Mouse (Mus musculus): ENCODE data around the gene Olfr866.

Gene Olfr866

GRCm38 (mm10) chr9:20027935-20028334 lies at the start of gene Olfr866:
Gene Olfr866, minus strand, starts transcription at chr9:20028035.
- in situ Hi-C loops (cut with MboI, MseI): no loop called here

DNA sequence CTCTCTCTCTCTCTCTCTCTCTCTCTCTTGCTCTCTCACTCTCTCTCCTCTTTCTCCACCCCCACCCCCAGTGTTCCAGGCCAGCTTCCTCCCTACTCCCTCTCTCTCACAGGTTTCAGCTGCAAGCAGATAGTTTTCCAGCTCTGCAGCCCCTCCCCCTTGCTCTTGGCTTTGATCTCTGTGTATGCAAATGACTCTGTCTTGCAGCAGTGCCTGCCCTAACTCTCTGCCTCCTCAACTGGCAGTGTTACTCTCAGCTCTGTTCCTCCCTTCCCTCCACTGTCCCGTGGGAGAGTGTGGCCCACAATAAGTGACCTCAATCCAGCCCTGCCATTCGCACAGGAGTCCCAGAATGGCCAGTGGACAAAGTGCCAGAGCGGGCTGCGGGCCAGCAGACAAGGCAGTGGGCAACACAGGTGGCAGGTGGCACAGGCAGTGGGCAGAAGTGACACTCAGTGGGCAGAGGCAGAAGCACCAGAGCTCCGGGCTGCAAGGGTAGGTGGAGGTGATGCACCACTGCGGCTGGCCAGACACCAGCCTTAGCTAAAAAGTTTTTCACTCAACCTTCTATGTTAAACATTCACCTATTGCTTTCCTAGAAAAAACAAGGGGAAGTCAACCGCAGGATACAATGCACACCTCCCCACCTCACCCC lies 45.8 kb upstream of the Olfr866 start:
- in situ Hi-C loops (cut with MboI, MseI): no loop called here

DNA sequence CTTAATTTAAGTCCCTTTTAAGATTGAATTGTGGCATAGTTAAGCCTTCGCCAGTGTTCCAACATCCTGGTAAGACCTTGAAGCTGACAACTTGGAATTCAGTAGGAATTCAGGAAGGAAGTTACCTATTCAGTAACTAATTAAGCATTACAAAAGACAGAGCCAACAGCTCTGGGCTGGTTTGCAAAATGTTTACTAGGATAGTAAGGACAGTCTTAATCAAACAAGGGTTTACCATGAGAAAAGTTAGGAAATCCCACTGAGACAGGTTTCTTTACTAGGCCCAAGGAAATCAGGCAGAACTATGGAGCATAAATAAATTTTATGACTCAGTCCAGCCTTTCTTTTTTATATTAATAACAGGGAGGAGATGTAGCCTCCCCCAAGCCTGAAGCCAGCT lies 43.5 kb upstream of the Olfr866 start:
- in situ Hi-C loops (cut with MboI, MseI): no loop called here

- in situ Hi-C loops (cut with MboI, MseI): no loop called here
Observed at GRCm38 (mm10) chr9:20070236-20070635, 42.4 kb upstream of the Olfr866 start.

DNA sequence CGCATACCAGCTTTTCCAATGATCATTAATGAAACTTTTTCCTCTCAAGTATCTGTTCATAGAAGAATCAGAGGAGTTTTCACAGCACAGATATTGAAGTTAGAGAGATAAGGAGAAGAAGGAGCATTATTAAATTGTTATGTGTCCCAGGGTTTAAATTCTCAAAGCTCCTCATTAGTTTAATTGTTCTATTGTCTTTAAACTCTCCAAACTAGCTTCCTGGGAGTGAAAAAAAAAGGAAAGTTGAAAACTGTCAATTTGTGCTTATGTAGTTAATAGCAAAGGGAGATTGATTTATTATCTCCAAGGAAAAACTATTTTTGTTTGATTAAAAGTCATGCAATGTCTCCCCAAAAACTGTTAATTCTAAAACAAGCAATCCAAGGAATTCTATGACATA lies 29.6 kb upstream of the Olfr866 start, which contains the start of gene Olfr867:
Olfr867 (minus strand) TSS at position 101 of the 400 bp plus-strand sequence.
- in situ Hi-C loops (cut with MboI, MseI): no loop called here

DNA sequence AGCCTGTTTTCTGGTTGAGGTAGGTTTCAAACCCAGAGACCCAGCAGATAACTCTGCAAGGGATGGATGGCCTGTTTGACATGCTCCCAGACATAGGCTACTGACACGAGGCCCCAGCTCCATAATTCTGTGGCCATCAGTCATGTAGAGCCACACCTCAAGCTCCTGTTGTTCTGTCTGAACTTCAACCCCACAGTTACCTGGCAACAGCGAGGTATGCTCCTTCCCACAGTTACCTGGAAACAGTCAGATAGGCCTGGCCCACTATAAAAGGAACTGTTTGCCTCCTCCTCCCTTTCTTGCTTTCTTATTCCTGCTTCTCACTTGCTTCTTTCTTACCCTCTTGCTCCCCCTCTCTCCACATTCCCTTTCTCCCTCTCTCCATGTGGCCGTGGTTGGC lies 20.1 kb upstream of the Olfr866 start:
- in situ Hi-C loops (cut with MboI, MseI): no loop called here

Measured in regulatory T cell (primary cell).